Mouse (Mus musculus) regulatory T cell (primary cell): Measurements from ENCODE around the gene Glmp.
"Not testable (repeated sequence)": the region's sequence is repeated elsewhere in the genome, so short reads cannot be mapped to it uniquely, and the experiment has no call there.

Experiments used
- in situ Hi-C: fragments of 300-600 bp; cut with MboI, MseI; formaldehyde crosslinking; loops from one replicate; pipeline ENCODE4 v1.15.1; 2025; ENCODE audit warnings: high pct_unique_total_duplicates

Glmp gene

GRCm38 (mm10) chr3:88375750-88376626 lies 51.2 kb downstream of the Glmp start:
- in situ Hi-C loops, result not testable (repeated sequence)

GRCm38 (mm10) chr3:88376644-88377043 lies 51.8 kb downstream of the Glmp start:
- in situ Hi-C loops, result not testable (repeated sequence)

- in situ Hi-C loops, result not testable (repeated sequence)
These were observed 53.8 kb downstream of the Glmp start, which contains the start of gene Bglap2 for GRCm38 (mm10) chr3:88378599-88378998. Bglap2 (minus strand) TSS chr3:88378699.
